Mouse (Mus musculus): Measurements from ENCODE around the gene Zbtb16. TPM values are rescaled to one million over a fixed set of nuclear protein-coding genes. Genes with fewer than 3 reads are reported as not detected.
A peak's percentile ranks its signal among the peaks of the same experiment; 100 is the strongest.

Gene Zbtb16
- polyA plus RNA-seq, 1 experiment = 3.0 TPM

DNA sequence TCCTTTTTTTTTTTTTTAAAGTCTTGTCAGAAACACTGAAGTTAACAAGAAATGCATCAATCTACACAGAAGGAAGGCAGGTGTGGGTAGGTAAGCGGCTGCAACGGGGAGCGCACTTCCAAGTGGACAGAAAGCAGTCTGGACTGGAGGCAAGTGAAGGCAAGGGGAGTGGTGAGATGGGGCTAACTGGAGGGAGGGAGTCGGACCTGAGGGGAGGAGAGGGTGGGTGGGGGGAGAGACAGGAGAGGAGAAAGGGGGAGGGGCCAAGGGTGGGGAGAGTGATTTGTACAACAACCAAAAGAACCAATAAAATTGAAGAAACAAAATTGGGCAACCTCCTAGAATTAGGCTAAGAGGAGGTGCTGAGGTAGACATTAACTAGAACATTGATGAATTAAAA is 184.0 kb downstream of the Zbtb16 start:
- H3K27ac ChIP-seq (ENCODE audit: insufficient read depth, low read depth, low read length) = no peak overlapping the region
- TF ChIP-seq CTCF (conservative IDR thresholded peaks at IDR 0.05; ENCODE audit: insufficient read depth, insufficient read length, low read depth, low read length) (no peak), POLR2A (IDR thresholded peaks at IDR 0.05; ENCODE audit: low read depth, low read length) (no peak)
- 78% methylated on average over 4 of the region's 4 CpGs for WGBS
- H3K4me1 ChIP-seq (ENCODE audit: control insufficient read depth, insufficient read depth, low read length) = peaks cover 15% of the 10 kb centered on the region
- H3K27me3 ChIP-seq (replicated peaks; ENCODE audit: control insufficient read depth, insufficient read depth, low read length) = no peaks in the 10 kb centered on the region
- DNase-seq = no peak
- no peaks in the 10 kb centered on the region for H3K36me3 ChIP-seq (ENCODE audit: control insufficient read depth, insufficient read depth, low read length)
- H3K4me3 ChIP-seq (ENCODE audit: insufficient read depth, low read depth, low read length) = no peak overlapping the region

DNA sequence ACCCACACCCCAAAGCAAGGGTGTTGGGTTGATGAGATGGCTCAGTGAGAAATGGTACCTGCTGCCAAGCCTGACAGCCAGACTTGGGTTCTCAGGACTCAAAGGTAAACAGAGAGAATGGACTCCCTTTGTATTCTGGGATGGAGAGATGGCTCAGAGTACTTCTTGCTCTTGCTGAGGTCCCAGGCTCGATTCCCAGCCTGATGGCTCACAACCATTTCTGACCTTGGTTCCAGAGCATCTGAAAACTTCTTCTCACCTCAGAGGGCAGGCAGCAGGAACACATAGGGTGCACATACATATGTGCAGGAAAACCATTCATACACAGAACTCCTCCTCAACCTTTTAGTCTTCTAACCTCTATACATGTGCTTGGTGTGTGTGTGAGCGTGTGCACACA is 185.2 kb downstream of the Zbtb16 start:
- no peaks in the 10 kb centered on the region for H3K27me3 ChIP-seq (replicated peaks; ENCODE audit: control insufficient read depth, insufficient read depth, low read length)
- peaks cover 15% of the 10 kb centered on the region for H3K4me1 ChIP-seq (ENCODE audit: control insufficient read depth, insufficient read depth, low read length)
- DNase-seq = no peak
- WGBS = 95% methylated on average over 2 of the region's 2 CpGs
- no peak overlapping the region for H3K27ac ChIP-seq (ENCODE audit: insufficient read depth, low read depth, low read length)
- H3K36me3 ChIP-seq (ENCODE audit: control insufficient read depth, insufficient read depth, low read length) = no peaks in the 10 kb centered on the region
- TF ChIP-seq CTCF (conservative IDR thresholded peaks at IDR 0.05; ENCODE audit: insufficient read depth, insufficient read length, low read depth, low read length) (no peak), POLR2A (IDR thresholded peaks at IDR 0.05; ENCODE audit: low read depth, low read length) (no peak)
- H3K4me3 ChIP-seq (ENCODE audit: insufficient read depth, low read depth, low read length) = no peak overlapping the region

GRCm38 (mm10) chr9:48649851-48650685 is 186.0 kb downstream of the Zbtb16 start:
- Histone ChIP-seq H3K27ac (ENCODE audit: insufficient read depth, low read depth, low read length) (no peak overlapping the region), H3K36me3 (ENCODE audit: control insufficient read depth, insufficient read depth, low read length) (no peaks in the 10 kb centered on the region), H3K27me3 (replicated peaks; ENCODE audit: control insufficient read depth, insufficient read depth, low read length) (no peaks in the 10 kb centered on the region), H3K4me3 (ENCODE audit: insufficient read depth, low read depth, low read length) (no peak overlapping the region), H3K4me1 (ENCODE audit: control insufficient read depth, insufficient read depth, low read length) (peaks cover 15% of the 10 kb centered on the region)
- TF ChIP-seq POLR2A (IDR thresholded peaks at IDR 0.05; ENCODE audit: low read depth, low read length) (no peak), CTCF (conservative IDR thresholded peaks at IDR 0.05; ENCODE audit: insufficient read depth, insufficient read length, low read depth, low read length) (no peak)
- WGBS = 74% methylated on average over 17 of the region's 17 CpGs
- DNase-seq = no peak

- WGBS = 15% methylated on average over 22 of the region's 22 CpGs
- no peak for TF ChIP-seq POLR2A (IDR thresholded peaks at IDR 0.05; ENCODE audit: low read depth, low read length)
- TF ChIP-seq CTCF (conservative IDR thresholded peaks at IDR 0.05; ENCODE audit: insufficient read depth, insufficient read length, low read depth, low read length) = no peak
- no peaks in the 10 kb centered on the region for H3K36me3 ChIP-seq (ENCODE audit: control insufficient read depth, insufficient read depth, low read length)
- H3K27ac ChIP-seq (ENCODE audit: insufficient read depth, low read depth, low read length) = no peak overlapping the region
- no peaks in the 10 kb centered on the region for H3K27me3 ChIP-seq (replicated peaks; ENCODE audit: control insufficient read depth, insufficient read depth, low read length)
- H3K4me1 ChIP-seq (ENCODE audit: control insufficient read depth, insufficient read depth, low read length) = peaks cover 15% of the 10 kb centered on the region
- peak; percentile 59 for DNase-seq
- peak overlapping the region; percentile 6 for H3K4me3 ChIP-seq (ENCODE audit: insufficient read depth, low read depth, low read length)
Measured at GRCm38 (mm10) chr9:48649098-48649766, 186.8 kb downstream of the Zbtb16 start.

DNA sequence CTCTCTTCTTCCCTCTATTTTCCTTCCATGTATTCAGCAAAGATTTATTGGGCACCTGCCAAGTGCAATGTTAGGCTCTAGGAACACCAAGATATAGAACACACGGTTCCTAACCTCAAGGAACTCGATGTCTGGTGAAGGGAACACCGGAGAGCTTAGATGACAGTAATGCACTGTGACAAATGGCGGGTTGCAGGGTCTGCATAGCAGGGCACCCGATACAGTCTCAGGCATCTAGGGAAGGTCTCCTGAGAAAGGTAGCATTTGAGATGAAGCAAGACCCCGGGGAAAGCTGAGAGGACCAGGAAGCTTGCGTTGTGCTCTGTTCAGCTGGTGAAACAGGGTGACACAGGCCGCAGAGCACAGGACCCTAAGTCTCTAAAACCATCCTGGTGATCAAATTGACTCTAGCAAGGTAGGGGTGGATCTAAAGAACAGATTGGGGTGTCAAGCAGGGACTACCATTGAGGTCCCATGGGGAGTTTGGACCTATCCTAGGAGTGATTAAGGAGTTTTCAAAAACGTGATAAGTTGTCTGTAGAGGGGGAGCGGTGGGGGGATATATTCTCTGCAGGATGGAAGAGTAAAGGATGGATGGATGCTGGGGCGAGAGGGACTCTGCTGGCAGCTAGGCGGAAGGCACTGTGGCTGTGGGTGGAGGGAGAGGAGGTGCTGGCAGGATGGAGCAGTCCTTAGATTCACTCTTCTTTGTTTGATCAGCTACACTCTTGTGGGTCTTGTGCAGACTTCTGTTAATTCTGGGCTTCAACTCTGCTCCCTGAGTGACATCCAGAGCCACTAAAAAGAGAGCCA is 187.5 kb downstream of the Zbtb16 start:
- peaks cover 15% of the 10 kb centered on the region for H3K4me1 ChIP-seq (ENCODE audit: control insufficient read depth, insufficient read depth, low read length)
- no peak overlapping the region for H3K27ac ChIP-seq (ENCODE audit: insufficient read depth, low read depth, low read length)

GRCm38 (mm10) chr9:48647648-48648284 is 188.3 kb downstream of the Zbtb16 start:
- H3K27me3 ChIP-seq (replicated peaks; ENCODE audit: control insufficient read depth, insufficient read depth, low read length) = no peaks in the 10 kb centered on the region
- H3K4me3 ChIP-seq (ENCODE audit: insufficient read depth, low read depth, low read length) = no peak overlapping the region
- no peaks in the 10 kb centered on the region for H3K36me3 ChIP-seq (ENCODE audit: control insufficient read depth, insufficient read depth, low read length)
- peaks cover 15% of the 10 kb centered on the region for H3K4me1 ChIP-seq (ENCODE audit: control insufficient read depth, insufficient read depth, low read length)
- WGBS = 52% methylated on average over 10 of the region's 10 CpGs
- peak; percentile 35 for DNase-seq
- no peak overlapping the region for H3K27ac ChIP-seq (ENCODE audit: insufficient read depth, low read depth, low read length)
- TF ChIP-seq POLR2A (IDR thresholded peaks at IDR 0.05; ENCODE audit: low read depth, low read length) (no peak), CTCF (conservative IDR thresholded peaks at IDR 0.05; ENCODE audit: insufficient read depth, insufficient read length, low read depth, low read length) (no peak)

More for the DNA sequence above, 187.5 kb downstream of the Zbtb16 start:
- H3K27me3 ChIP-seq (replicated peaks; ENCODE audit: control insufficient read depth, insufficient read depth, low read length) = no peaks in the 10 kb centered on the region
- TF ChIP-seq POLR2A (IDR thresholded peaks at IDR 0.05; ENCODE audit: low read depth, low read length) (no peak), CTCF (conservative IDR thresholded peaks at IDR 0.05; ENCODE audit: insufficient read depth, insufficient read length, low read depth, low read length) (no peak)
- H3K36me3 ChIP-seq (ENCODE audit: control insufficient read depth, insufficient read depth, low read length) = no peaks in the 10 kb centered on the region
- peak overlapping the region; percentile 6; the same call in 1 of the 2 replicates for H3K4me3 ChIP-seq (ENCODE audit: insufficient read depth, low read depth, low read length)
- WGBS = 69% methylated on average over 12 of the region's 12 CpGs
- DNase-seq = no peak

All from kidney, adult 2 months (tissue).